Mouse (Mus musculus): ENCODE results near the gene Imp4.

Imp4 gene

GRCm38 (mm10) chr1:34460061-34460441 is 20.4 kb downstream of the Imp4 start:
- DNase-seq (ENCODE audit: low spot score in 2 of 2), result no peak

GRCm38 (mm10) chr1:34462766-34463165 is 23.1 kb downstream of the Imp4 start:
- DNase-seq (ENCODE audit: low spot score in 2 of 2), result peak; percentile 40 to 54

- DNase-seq (ENCODE audit: low spot score in 2 of 2), result peak in 1 of 2 experiments; percentile 7
Measured at GRCm38 (mm10) chr1:34464310-34464817, 24.7 kb downstream of the Imp4 start.

GRCm38 (mm10) chr1:34465445-34465844 is 25.8 kb downstream of the Imp4 start:
- DNase-seq (ENCODE audit: low spot score in 2 of 2), result no peak

- DNase-seq (ENCODE audit: low spot score in 2 of 2), result no peak
Measured at GRCm38 (mm10) chr1:34468051-34468450, 28.4 kb downstream of the Imp4 start.

- DNase-seq (ENCODE audit: low spot score in 2 of 2), result no peak
Measured at GRCm38 (mm10) chr1:34468500-34468899, 28.8 kb downstream of the Imp4 start.

GRCm38 (mm10) chr1:34469801-34470200 is 30.1 kb downstream of the Imp4 start:
- no peak for DNase-seq (ENCODE audit: low spot score in 2 of 2)

- DNase-seq (ENCODE audit: low spot score in 2 of 2), result no peak
Measured at GRCm38 (mm10) chr1:34472427-34473300, 33.0 kb downstream of the Imp4 start.

GRCm38 (mm10) chr1:34478891-34479655 is 39.4 kb downstream of the Imp4 start:
- DNase-seq (ENCODE audit: low spot score in 2 of 2), result no peak

- DNase-seq (ENCODE audit: low spot score in 2 of 2), result no peak
Measured at GRCm38 (mm10) chr1:34480801-34481200, 41.1 kb downstream of the Imp4 start.

GRCm38 (mm10) chr1:34481920-34482669 is 42.4 kb downstream of the Imp4 start:
- DNase-seq (ENCODE audit: low spot score in 2 of 2), result no peak

- DNase-seq (ENCODE audit: low spot score in 2 of 2), result no peak
Measured at GRCm38 (mm10) chr1:34484470-34484869, 44.8 kb downstream of the Imp4 start.

- DNase-seq (ENCODE audit: low spot score in 2 of 2), result peak; percentile 73 to 76
Measured at GRCm38 (mm10) chr1:34485461-34486188, 46.0 kb downstream of the Imp4 start.

GRCm38 (mm10) chr1:34487383-34487782 is 47.7 kb downstream of the Imp4 start:
- no peak for DNase-seq (ENCODE audit: low spot score in 2 of 2)

GRCm38 (mm10) chr1:34489852-34490541 is 50.3 kb downstream of the Imp4 start:
- DNase-seq (ENCODE audit: low spot score in 2 of 2), result no peak

- DNase-seq (ENCODE audit: low spot score in 2 of 2), result no peak
Measured at GRCm38 (mm10) chr1:34491480-34491879, 51.8 kb downstream of the Imp4 start.

Measured in right cerebral cortex, adult 2 months (tissue).